Mouse (Mus musculus) myocyte (in vitro differentiated cells): ENCODE results near the gene Tgif2.

ENCODE experiments used
- CEBPB ChIP-seq: IDR thresholded peaks from 2 replicates; pipeline ENCODE4 v1.6.1; 2011; ENCODE audit warnings: mild to moderate bottlenecking, moderate library complexity; ENCODE audit not compliant: poor library complexity, insufficient read depth, severe bottlenecking
- E2F4 ChIP-seq: IDR thresholded peaks from one replicate; pipeline ENCODE4 v1.6.1; 2011; ENCODE audit warnings: mild to moderate bottlenecking, control low read depth, moderate library complexity; ENCODE audit not compliant: insufficient read depth
- MAX ChIP-seq: IDR thresholded peaks from one replicate; pipeline ENCODE4 v1.6.1; 2011; ENCODE audit warnings: low read depth, mild to moderate bottlenecking, control low read depth
- MYOD1 ChIP-seq, 3 experiments: IDR thresholded peaks; one replicate each; pipeline ENCODE4 v1.6.1; 2011; ENCODE audit warnings: control low read depth in 2 of 3, low read depth in 2 of 3, mild to moderate bottlenecking in 2 of 3, moderate library complexity in 1 of 3; ENCODE audit not compliant: insufficient read length in 2 of 3, control insufficient read depth in 1 of 3
- MYOG ChIP-seq, 3 experiments: IDR thresholded peaks; one replicate each; pipeline ENCODE4 v1.6.1; 2011; ENCODE audit warnings: control low read depth in 2 of 3, low read depth in 2 of 3, mild to moderate bottlenecking in 2 of 3; ENCODE audit not compliant: insufficient read length in 2 of 3, control insufficient read depth in 1 of 3, insufficient read depth in 1 of 3
- POLR2A ChIP-seq: IDR thresholded peaks from one replicate; pipeline ENCODE4 v1.6.1; 2011; ENCODE audit warnings: low read depth, mild to moderate bottlenecking, control low read depth, moderate library complexity; ENCODE audit not compliant: insufficient read length
- POLR2AphosphoS2 ChIP-seq: IDR thresholded peaks from one replicate; pipeline ENCODE4 v1.6.1; 2011; ENCODE audit warnings: low read depth, control low read depth; ENCODE audit not compliant: insufficient read length
- REST ChIP-seq: IDR thresholded peaks from one replicate; pipeline ENCODE4 v1.6.1; 2011; ENCODE audit warnings: mild to moderate bottlenecking, control low read depth, moderate library complexity; ENCODE audit not compliant: insufficient read depth, insufficient read length
- SRF ChIP-seq: IDR thresholded peaks from one replicate; pipeline ENCODE4 v1.6.1; 2011; ENCODE audit warnings: low read depth; ENCODE audit not compliant: control insufficient read depth, insufficient read length
- TCF12 ChIP-seq: IDR thresholded peaks from one replicate; pipeline ENCODE4 v1.6.1; 2011; ENCODE audit warnings: mild to moderate bottlenecking, control low read depth; ENCODE audit not compliant: poor library complexity, insufficient read depth, severe bottlenecking
- USF1 ChIP-seq: IDR thresholded peaks from one replicate; pipeline ENCODE4 v1.6.1; 2011; ENCODE audit warnings: low read depth, mild to moderate bottlenecking, control low read depth, moderate library complexity

DNA sequence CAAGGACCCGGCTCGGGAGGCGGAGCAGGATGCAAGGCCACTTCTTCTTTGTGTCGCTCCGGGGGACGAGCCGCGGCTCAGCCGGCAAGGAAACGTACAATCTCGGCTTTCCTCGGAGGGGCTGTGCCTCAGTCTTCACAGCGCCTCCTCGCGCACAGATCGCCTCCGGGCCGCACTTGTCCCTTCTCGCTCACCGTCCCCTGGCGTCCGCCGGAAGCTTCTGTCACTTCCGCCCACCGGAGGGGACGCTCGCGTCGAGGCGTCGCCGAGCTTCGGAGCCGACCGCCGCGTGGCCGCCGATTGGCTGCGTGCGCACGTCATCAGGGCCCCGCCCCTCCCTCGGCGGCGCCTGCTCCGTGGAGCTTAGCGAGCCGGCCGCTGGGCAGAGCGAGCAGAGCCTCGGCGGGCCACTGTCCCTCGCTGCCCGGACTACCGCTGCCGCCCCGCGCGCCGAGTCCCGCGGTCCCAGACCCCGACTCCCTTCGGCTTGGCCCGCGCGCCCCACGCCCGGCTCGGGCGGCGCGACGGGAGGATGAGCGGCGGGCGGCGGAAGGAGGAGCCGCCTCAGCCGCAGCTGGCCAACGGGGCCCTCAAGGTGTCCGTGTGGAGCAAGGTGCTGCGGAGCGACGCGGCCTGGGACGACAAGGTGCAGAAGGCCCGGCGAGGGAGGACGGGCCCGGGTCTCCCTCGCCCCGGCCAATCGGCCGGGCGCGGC is 23.1 kb downstream of the Tgif2 start, which contains the start of gene Rab5if:
- TF ChIP-seq POLR2A (peak; percentile 92), MYOD1 (IDR thresholded peaks at IDR 0.05; ENCODE audit: control insufficient read depth in 1 of 3, insufficient read length in 2 of 3, low read depth in 2 of 3) (peak in 1 of 3 experiments; percentile 41), POLR2AphosphoS2 (peak; percentile 83), TCF12 (no peak), USF1 (no peak), E2F4 (no peak), CEBPB (no peak), MAX (no peak), MYOG (IDR thresholded peaks at IDR 0.05; ENCODE audit: control insufficient read depth in 1 of 3, insufficient read depth in 1 of 3, insufficient read length in 2 of 3, low read depth in 2 of 3) (peak in 2 of 3 experiments; percentile 20 to 42), SRF (peak; percentile 29), REST (no peak)
